Mouse (Mus musculus): Measurements from ENCODE around the gene Sp2.

Sp2 gene

DNA sequence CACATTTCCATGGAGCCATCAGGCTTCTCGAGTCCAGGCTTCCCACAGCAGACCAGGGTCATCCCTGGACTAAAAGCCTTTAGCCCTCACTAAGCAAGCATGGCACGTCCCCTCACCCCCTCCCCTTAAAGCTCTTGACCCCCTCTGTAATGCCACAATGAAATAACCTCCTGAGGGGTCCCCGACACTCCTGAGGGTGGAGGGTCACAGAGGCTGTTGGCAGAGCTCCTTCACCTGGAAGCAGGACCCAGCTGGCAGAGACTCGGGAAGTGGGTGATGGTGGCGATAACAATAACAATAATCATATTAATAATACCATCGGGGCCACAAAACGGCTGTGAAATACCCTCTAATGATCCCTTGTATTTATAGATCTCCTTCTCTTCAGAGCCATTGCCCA is at the start of gene Sp2:
Gene Sp2 (minus strand): TSS at position 101 of the 400 bp plus-strand sequence.
- no peak for DNase-seq

- no peak for DNase-seq
Observed at GRCm38 (mm10) chr11:97032499-97032898, 49.7 kb upstream of the Sp2 start.

DNA sequence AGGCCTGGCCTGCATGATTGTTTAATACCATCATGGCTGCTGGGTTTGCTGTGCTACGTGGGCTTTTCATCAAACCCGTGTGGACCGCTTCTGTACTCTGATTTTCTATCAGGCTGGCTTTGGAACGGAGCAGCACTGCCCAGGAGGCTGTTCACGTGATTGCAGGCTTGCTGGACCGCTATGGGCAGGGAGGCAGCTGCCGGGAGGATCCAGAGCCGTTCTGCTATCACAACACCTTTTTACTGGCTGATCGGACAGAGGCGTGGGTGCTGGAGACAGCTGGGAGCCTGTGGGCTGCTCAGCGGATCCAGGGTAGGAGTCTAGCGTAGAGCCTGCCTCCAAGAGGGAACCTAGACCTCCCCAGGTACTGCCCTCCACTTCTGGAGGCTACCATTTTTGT is 49.2 kb upstream of the Sp2 start:
- no peak for DNase-seq

DNA sequence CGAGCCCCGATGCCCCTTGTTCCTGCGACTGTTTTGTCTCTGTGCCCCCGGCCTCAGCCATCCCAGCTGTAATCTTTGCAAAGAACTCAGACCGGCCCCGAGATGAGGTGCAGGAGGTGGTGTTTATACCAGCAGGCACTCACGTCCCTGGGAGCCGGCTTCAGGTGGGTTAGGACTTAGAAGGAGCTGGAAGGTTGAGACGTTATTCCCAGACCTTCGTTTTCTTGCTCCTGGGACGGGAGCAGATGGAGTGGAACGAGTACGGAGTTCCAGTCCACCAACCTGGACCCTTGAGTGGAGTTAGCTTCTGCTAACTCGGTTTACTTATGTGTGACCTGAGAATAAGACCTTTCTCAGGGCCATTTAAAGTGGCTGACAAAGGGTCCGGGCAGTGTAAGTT is 47.7 kb upstream of the Sp2 start:
- no peak for DNase-seq

GRCm38 (mm10) chr11:97029686-97030417 is 47.1 kb upstream of the Sp2 start, which contains the start of gene Scrn2:
TSS of gene Scrn2 (plus strand) at chr11:97029938.
- peak; percentile 75 for DNase-seq

GRCm38 (mm10) chr11:97025721-97026344 is 43.1 kb upstream of the Sp2 start:
- DNase-seq: peak; percentile 81

- DNase-seq: peak; percentile 32
Observed at GRCm38 (mm10) chr11:97024977-97025376, 42.2 kb upstream of the Sp2 start.

- DNase-seq: peak; percentile 80
Observed at GRCm38 (mm10) chr11:97021873-97022484, 39.2 kb upstream of the Sp2 start.

GRCm38 (mm10) chr11:97021121-97021765 is 38.5 kb upstream of the Sp2 start:
- DNase-seq: no peak

- DNase-seq: no peak
Observed at GRCm38 (mm10) chr11:97019345-97019708, 36.6 kb upstream of the Sp2 start.

DNA sequence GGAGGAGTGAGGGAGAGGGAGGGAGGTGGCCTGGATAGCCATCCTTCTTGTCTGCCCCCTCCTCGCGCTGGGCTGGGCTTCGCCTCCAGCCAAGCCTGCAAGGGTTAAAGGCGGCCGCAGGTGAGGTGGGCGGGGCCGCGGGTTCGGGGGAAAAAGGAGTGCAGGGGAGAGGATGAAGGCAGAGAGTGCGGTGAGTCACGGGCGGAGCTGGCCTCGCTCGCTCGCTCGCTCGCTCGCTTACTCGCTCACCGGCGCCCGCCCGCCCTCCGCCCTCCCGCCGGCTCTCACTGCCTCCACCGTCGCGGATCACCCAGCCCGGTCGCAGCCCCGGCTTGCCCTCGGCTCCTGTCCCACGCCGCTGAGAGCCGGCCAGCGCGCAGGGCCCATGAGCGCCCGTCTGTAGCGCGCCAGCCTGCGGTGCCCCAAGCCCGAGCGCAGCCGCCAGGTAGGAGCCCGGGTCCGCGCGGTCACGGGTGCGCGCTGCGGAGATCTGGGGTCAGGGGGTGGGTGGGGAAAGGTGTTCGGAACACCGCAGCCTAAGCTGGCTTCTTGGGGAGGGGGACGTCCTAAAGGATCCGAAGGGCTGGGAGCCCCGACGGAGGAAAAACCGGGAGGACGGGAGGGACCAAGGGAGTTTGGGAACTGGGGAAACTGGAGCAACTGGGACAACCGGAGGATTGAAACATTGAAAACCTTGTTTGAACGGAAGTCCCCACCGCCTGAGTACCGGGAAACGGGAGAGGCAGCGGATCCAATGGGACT is 36.0 kb upstream of the Sp2 start:
- no peak for DNase-seq

- DNase-seq: no peak
Observed at GRCm38 (mm10) chr11:97017696-97018582, 35.2 kb upstream of the Sp2 start.

DNA sequence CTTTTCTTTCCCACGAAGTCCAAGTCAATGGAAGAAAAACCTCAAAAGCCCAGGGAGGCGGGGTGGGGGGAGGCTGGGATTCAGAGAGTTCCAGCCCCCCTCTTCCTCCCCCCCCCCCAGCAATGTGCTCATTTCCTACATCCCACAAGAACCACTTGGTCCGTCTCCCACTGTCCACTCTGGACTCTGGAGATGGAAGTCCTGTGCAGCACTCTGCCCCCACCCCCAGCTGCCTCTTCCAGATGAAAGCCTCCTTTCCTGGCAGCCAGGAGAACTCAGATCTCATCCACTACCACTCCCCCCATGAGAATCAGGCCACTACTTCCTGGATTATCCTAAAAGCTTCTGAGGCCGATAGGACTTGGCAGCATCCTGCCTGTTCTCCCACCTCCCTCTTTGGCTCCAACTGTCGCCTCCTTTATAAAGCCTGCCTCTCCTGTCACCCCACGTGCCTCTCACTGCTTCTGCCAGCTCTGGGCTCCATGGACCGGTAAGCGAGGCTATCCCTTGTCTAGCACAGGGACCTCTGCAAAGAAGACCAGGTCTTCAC is 30.4 kb upstream of the Sp2 start, which contains the start of gene Sp6:
Gene Sp6 (plus strand): TSS at position 274 of the 550 bp plus-strand sequence.
- DNase-seq: no peak

DNA sequence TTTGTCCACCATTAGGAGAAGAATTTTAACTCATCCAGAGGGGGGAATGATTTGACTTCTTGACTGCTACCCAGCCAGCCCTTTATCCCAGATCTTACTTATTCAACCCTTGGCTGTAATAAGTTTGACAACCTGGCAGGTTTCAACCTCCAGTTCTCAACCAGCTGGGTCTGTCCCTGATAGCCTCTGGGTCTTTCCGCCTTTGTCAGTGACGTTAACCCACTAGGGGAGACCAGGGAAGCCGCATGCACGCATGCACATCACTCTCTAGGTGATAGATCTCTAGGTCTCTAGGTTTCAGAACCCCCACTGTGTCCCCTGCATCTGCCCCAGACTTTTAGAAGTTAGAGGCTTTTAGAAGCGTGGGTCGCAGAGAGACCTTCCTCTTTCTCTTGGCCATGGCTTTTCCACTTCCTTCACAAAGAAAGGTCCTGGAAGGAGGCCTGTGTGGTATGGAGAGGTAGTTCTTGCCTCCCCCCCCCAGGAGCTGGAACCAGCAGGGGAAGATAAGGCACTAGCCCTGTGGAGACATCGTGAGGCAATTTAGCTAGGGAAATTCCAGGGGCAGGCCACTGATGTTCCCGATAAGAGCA is 26.5 kb upstream of the Sp2 start:
- DNase-seq: no peak

DNA sequence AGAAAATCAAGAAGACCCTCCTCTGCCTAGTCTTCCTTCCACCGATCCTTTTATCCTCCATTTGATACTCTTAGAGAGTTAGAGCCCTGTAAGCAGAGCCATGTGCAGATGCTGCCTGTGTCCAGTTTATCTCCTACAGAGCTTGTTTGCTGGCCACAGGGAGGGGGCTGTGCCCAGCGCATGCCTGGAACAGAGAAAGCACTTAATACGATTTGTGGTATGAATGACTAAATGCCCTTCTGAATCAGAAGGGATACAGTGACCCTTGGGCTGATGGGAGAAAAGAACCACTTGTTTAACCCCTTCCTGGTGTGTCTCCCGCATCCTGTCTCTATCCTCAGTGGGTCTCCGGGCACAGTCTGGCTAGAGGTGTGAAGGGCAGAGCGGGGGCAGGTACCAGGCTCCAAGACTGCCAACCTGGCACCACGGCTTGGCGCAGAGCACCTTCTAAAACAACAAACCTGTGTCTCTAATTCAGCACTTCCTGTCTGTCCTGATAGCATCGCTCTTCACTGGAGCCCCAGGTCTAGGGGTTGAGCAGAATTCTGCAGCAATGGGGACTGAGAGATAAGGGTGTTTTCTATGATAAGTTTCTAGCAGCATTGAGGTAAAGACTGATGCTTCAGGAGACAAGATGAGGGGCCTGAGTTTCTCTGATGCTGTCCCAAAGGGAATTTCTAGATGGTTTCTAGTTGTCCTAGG is 24.5 kb upstream of the Sp2 start:
- no peak for DNase-seq

GRCm38 (mm10) chr11:97003170-97003569 is 20.4 kb upstream of the Sp2 start:
- DNase-seq: no peak

GRCm38 (mm10) chr11:96997380-96997956 is 14.7 kb upstream of the Sp2 start:
- DNase-seq: peak; percentile 61

- DNase-seq: no peak
Observed at GRCm38 (mm10) chr11:96996773-96997379, 14.1 kb upstream of the Sp2 start.
